Mouse (Mus musculus) urinary bladder, postnatal 36 days (tissue): ENCODE results near the gene Hnrnph1.

ENCODE experiments used
- DNase-seq, 2 experiments: peaks; one replicate each; pipeline ENCODE4 v3.0.0; 2022; ENCODE audit warnings: low spot score in 2 of 2, mixed read lengths in 1 of 2

Hnrnph1 gene

DNA sequence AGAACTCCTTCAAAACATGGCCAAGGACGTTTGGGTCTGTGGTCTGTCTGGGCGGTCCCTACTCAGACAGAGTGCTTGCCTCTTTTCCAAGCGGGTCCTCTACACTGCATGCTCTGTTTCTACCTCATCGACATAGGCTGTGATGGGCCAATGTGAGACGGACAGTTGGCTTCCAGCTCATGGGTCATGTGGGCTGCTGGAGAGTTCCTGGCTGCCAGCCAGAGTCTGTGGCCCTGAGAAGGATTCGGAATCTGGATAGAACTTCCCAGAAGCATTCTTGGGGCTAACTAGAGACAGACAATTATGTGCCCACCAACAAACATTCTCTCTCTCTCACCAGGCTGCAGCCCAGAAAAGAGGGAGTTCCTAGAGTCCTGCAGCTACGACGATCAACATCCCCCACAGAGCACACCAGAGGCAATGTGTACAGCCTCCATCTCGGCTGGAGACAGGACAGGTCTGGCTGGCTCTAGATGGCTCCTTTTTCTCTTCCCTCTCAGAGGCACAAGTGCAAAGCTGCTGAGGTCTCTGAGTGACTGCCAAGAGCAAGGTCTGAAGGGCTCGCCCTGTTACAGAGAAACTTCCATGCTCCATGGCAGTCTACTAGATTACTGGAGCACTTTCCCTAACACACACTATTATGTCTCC, 26.7 kb downstream of the Hnrnph1 start:
- DNase-seq: no peak

DNA sequence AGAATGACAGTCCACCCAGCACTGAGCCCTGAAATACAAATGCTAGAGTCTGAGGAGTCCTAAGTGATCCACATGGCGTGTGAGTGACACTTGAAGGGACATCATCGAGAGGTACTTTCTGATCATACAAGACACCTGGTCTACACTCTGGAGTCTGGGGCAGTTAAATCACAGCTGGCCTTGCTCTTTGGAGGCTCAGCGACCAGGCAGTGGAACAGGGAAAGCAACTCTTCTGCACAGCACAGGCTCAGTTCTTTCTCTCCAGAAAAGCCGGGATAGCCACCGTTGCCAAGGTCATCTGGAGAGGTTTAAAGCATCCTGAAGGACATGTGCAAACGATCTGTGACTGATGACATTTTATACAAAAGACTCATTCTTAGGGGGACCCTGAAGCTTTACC, 30.4 kb downstream of the Hnrnph1 start:
- DNase-seq: no peak

DNA sequence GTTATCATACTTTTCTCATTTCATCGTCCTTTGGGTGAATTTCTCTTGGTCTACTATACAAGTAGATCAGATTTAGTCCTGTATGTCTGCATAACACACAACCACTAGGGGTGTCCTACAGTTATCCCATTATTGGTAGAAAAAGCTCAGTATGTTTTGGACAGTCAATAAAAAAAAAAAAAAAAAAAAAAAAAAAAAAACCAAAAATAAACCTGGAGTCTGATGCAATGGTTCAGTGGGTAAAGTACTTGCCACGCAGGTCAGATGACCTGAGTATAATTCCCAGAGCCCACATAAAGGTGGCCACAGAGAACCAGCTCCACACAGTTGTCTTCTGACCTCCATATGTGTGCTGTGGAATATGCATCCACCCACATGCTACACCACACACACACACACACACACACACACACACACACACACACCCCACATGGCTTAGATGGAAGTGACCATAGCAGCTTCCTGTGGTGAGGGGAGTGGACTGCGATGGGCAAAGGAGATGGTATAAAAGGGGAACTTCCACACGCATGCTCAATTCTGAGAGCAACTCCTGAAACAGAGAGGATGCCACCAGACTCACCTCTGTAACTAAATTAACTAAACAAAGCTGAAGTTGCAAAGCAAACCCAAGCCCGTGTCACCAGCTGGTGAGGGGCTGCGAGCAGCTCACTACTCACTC, 38.9 kb downstream of the Hnrnph1 start:
- DNase-seq: no peak

DNA sequence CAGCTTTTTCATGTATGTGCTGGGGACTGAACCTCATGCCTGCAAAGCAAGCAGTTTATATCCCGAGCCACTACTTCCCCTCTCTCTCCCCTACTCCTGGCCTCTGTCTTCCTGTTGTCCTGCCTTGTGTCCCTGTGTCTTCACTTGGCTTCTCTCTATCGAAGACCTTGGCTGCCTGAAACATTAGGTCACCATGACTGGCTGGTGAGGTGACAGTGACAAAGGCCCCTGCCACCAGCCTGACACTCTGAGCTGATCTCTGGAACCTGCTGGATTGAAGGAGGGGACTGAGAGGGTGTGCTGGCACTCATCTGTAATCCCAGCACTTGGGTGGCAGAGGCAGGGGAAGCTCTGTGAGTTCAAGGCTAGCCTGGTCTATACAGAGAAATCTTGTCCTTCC, 41.1 kb downstream of the Hnrnph1 start:
- DNase-seq: no peak

DNA sequence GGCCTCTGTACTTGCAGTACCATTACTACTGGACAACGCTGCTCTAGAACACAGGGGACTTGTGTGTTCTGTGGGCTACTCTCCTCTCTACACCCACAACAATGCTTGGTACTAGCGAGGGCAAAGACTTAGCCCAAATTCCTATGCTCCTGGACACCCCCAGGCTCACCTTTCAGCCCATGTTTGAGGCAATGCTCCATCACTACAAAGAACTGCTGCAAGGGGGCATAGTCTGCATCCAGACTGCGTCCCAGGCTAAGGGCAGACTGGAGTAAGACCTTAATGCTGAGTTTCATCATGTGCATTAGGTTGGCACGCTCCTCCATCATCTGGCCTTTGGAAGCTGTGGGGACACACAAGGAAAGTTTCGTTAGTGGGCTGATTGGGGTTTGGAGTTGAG, 44.7 kb downstream of the Hnrnph1 start:
- no peak for DNase-seq

DNA sequence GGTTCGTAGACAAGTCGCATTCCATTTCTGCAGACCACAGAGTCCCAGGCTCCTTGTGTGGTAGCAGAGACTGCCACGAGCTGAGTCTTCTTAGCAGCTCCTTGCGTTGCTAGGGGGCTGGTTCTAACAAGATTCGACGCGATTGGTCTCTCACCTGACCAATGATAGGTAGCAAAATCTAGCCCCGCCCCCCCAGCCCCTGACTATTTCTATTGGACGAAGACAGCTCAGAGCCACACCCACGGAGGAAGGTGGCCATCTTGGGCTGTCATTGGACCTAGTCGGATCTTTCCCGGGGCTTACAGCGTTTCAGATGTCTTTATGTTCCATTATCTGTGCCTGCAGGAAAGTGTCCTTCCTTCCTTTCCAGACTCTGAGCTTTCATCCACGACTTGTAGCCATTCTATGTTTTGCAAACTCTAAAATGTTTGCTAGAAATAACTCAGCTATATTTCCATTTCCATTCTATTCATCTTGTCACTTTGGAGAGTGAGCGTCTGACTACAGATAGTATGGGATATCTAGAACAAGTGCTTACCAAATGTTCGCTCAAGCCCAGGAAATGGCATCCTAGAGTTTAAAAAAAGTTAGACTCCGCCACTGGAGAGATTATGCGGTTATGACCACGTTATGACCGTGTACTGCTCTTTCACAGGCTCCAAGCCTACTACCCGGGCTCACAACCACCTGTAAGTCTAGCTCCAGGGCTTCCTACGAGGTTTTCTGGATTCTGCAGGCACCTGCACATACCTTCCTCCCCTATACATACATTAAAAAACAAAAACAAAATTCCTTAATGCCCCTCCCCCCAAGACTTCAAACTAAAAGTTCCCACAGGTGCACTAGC, 45.4 kb downstream of the Hnrnph1 start:
- DNase-seq: peak; percentile 23 to 45

DNA sequence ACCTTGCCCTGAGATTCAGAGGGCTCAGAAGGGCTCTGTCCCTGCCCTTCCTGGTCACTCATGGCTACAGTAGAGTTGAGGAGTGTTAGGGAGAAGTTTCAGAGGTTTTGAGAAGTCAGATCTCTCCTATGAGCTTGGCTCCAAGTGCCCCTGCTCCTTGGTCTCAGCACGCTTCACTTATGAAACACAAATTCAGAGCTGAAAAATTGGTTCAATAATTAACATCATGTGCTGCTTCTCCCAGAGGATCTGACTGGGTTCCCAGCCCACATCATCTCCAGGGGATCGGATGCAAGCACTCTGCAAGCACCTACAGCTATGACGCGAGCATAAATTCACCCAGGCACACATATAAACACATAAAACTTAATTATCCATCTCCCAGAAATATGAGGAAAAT, 49.3 kb downstream of the Hnrnph1 start:
- DNase-seq: no peak

DNA sequence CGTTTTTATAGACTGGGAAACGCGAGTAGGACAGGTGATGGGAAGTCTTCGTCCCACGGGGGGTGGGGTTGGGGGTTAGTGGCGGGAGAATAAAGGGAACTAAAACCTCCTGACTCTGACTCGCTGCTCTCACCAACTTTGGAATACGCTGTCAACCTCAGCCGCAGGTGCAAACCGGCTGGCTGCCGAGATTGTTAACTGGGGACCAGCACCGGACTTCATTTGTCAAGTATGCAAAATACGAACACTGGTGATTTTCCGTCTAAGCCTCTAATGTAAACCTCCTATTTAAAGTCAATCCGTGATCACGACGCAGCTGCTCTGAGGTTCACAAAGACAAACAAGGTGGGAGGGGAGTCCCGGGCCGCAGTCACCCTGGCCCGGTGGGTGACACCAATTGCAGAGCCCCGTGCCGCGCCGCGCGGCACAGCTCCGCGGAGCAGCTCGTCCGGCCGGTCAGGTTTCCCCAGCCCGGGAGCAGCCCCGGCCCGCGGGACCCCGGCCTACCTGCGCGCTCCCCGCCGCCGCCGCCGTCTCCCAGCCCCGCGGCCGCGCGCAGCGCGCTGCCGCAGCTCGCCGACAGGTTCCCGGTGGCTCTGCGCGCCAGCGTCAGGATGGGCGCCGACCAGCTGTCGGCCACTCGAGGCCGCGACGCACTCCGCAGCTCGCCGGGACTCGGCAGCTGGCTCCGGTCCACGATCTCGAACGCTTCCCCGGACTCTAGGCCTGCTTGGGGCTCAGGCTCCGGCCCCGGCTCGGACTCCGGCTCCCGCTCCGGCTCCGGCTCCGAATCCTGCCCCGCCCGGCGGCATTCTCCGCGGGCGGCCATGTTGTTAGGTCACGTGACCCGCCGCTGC, 53.7 kb downstream of the Hnrnph1 start, which contains the start of gene Rufy1:
Gene Rufy1, minus strand, starts transcription at position 849 of the 857 bp plus-strand sequence.
- DNase-seq: peak; percentile 82 to 83

DNA sequence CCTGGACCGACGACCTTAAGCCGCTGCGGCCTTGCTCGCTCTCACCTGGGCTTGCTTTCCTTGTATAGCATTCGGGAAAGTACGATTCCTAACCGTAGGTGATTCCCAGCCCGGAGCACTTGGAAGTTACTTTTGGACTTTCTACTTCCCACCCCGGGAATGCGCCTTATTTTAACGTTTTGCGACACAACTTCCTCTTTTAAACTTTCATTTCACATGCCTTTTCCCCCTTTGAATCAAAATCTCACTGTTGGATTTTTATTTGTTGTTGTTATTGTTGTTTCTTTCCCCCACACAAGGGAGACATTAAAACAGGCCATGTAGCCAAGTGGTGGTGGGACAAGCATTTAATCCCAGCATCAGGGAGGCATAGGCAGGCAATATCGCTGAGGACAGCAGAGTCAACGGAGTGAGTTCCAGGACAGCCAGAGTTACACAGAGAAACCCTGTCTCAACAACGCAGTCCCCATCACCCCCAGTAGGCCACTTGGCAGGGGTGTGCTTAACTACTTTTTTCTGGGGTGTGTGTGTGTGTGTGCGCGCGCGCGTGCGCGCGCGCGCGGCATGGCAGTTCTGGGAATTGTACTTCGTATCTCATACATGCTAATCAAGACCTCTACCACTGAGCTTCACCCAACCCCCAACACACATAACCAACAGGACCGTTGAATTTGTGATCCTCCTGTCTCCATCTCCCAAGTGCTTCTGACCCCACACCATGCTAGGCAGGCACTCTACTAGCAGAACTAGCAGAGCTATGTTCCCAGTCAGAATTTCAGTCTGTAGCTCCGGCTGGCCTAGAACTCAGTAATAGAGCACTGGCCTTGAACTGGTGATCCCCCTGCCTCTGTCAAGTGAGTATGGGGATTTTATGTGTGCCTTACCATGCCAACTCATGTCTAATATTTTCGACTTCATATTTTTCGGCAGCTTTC, 54.6 kb downstream of the Hnrnph1 start:
- DNase-seq: no peak

DNA sequence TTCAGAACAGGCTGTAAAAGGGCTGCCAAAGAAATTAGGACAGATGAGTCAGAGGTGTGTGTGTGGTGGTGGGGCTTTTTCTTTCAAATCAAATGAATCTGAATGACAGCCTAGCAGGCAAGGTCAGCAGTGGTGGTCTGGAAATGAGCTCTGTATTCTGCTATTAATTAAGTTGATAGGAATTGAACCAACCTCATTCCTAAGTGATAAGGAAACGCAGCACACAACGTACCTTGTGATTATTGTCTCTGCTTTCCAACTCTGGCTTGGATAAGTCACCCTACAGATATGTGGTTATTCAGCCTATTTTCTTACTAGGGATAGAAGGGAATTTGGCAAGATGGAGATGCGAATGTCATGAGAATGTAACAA, 55.3 kb downstream of the Hnrnph1 start:
- DNase-seq: no peak

DNA sequence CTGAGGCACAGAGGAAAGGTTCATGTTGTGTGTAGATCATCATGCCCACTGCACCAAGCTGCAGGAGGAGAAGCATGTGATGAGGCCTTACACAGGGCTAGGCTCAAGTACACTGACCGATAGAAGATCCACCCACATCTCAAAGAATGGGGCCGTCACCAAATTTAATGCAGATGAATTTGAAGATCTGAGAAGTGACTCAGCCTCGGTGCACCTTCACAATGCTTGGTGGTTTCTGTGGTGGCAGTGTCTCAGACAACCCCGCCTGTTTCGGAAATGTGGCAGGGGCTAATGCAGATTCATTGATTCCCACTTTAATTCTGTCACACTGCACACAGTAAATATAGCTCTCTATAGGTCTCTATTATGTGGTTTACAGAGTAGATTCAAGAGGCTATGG, 56.1 kb downstream of the Hnrnph1 start:
- DNase-seq: no peak
